Mouse (Mus musculus) limb, embryonic 14.5 days (tissue): ENCODE results near the gene Snupn. TPM values are rescaled to one million over a fixed set of nuclear protein-coding genes. Genes with fewer than 3 reads are reported as not detected.
"Not testable (repeated sequence)": the region's sequence is repeated elsewhere in the genome, so short reads cannot be mapped to it uniquely, and the experiment has no call there.

Experiments
- ATAC-seq: fragments of 200-750 bp; cut with Nextera tagmentation; 2 replicates; pipeline ENCODE4 v1.8.0; 2017; ENCODE audit warnings: low read depth, moderate number of reproducible peaks, moderate TSS enrichment; ENCODE audit not compliant: low FRiP score
- DNase-seq: peaks from one replicate; pipeline ENCODE4 v3.0.0-alpha.2; 2015; ENCODE audit warnings: low spot score
- H3K27ac ChIP-seq: fragments of 300-500 bp; sonication (generic); replicated peaks from 2 replicates; pipeline ENCODE4 v1.5.1; 2014; ENCODE audit warnings: low read depth, mild to moderate bottlenecking, low read length, moderate library complexity, mixed read lengths
- H3K27me3 ChIP-seq: fragments of 300-500 bp; sonication (generic); 2 replicates; pipeline ENCODE4 v1.6.1; 2014; ENCODE audit warnings: low read length, mixed read lengths; ENCODE audit not compliant: control insufficient read depth, insufficient read depth
- H3K36me3 ChIP-seq: fragments of 300-500 bp; sonication (generic); 2 replicates; pipeline ENCODE4 v1.6.1; 2014; ENCODE audit warnings: mild to moderate bottlenecking, low read length, moderate library complexity, mixed read lengths; ENCODE audit not compliant: control insufficient read depth, insufficient read depth
- H3K4me1 ChIP-seq: fragments of 300-500 bp; sonication (generic); 2 replicates; pipeline ENCODE4 v1.6.1; 2014; ENCODE audit warnings: antibody characterized with exemption, low read length, mixed read lengths; ENCODE audit not compliant: control insufficient read depth, insufficient read depth
- H3K4me2 ChIP-seq: fragments of 300-500 bp; sonication (generic); replicated peaks from 2 replicates; pipeline ENCODE4 v1.6.1; 2014; ENCODE audit warnings: low read depth, mild to moderate bottlenecking, low read length, moderate library complexity; ENCODE audit not compliant: severe bottlenecking
- H3K4me3 ChIP-seq: fragments of 300-500 bp; sonication (generic); replicated peaks from 2 replicates; pipeline ENCODE4 v1.5.1; 2014; ENCODE audit warnings: low read length
- H3K9ac ChIP-seq: fragments of 300-500 bp; sonication (generic); 2 replicates; pipeline ENCODE4 v1.6.1; 2014; ENCODE audit warnings: mild to moderate bottlenecking, low read depth, low read length, moderate library complexity; ENCODE audit not compliant: severe bottlenecking
- H3K9me3 ChIP-seq: fragments of 300-500 bp; sonication (generic); 2 replicates; pipeline ENCODE4 v1.6.1; 2016; ENCODE audit warnings: low read length; ENCODE audit not compliant: control insufficient read depth
- POLR2A ChIP-seq: fragments of 200-500 bp; IDR thresholded peaks from 2 replicates; pipeline ENCODE4 v1.8.0; 2012; ENCODE audit warnings: inconsistent platforms, mild to moderate bottlenecking, moderate library complexity, borderline replicate concordance; ENCODE audit not compliant: insufficient read depth, insufficient read length; ENCODE audit errors: extremely low read depth
- WGBS: fragments of 180-500 bp; shearing (Covaris S2); extraction: QIAGEN DNeasy Blood & Tissue Kit; methylation state at CpG from one replicate; pipeline ENCODE4 v1.1.7; 2014; 5-methylcytosine and 5-hydroxymethylcytosine counted together
- polyA plus RNA-seq, 2 experiments: library from polyadenylated mRNA; depleted of rRNA in 1 of 2; stranded (reverse) in 1 of 2; unstranded in 1 of 2; fragments of >200 nt; fragmentation: Nextera tagmentation in 1 of 2; extraction: Ambion mirVana in 1 of 2; gene quantifications; 2 replicates each; pipeline versions ENCODE4 v1.2.1 to v1.2.3; 2012 to 2014

The Snupn gene
- polyA plus RNA-seq, 2 experiments: 15.9 to 24.2 TPM

GRCm38 (mm10) chr9:56994286-56995197, 43.9 kb downstream of the Snupn start, which contains the start of gene Ptpn9:
TSS of gene Ptpn9 (plus strand) at chr9:56994923.
- Histone ChIP-seq H3K4me1 (peaks cover 5% of the 10 kb centered on the region), H3K36me3 (no peaks in the 10 kb centered on the region), H3K4me2 (peak within 1 kb of the TSS; percentile 66), H3K4me3 (peak within 1 kb of the TSS; percentile 72), H3K9ac (peak within 1 kb of the TSS; percentile 97), H3K9me3 (no peaks in the 10 kb centered on the region), H3K27ac (peak within 1 kb of the TSS; percentile 98), H3K27me3 (no peaks in the 10 kb centered on the region)
- TF ChIP-seq POLR2A: 0 out of 2 replicates have a peak, but pooled peaks have one; percentile 51
- ATAC-seq: peak; percentile 93
- WGBS: 4% methylated on average over 62 of the region's 62 CpGs
- peak; percentile 78 for DNase-seq

- Histone ChIP-seq H3K4me1 (peaks cover 5% of the 10 kb centered on the region), H3K27ac (peak overlapping the region; percentile 98), H3K9me3 (no peaks in the 10 kb centered on the region), H3K4me2 (peak overlapping the region; percentile 66), H3K27me3 (no peaks in the 10 kb centered on the region), H3K36me3 (no peaks in the 10 kb centered on the region), H3K9ac (peak overlapping the region; percentile 97), H3K4me3 (peak overlapping the region; percentile 72)
- TF ChIP-seq POLR2A: 0 out of 2 replicates have a peak, but pooled peaks have one; percentile 27
- ATAC-seq: peak; percentile 55
- DNase-seq: peak; percentile 38
- under 1% methylated on average over 52 of the region's 80 CpGs for WGBS
These were observed 44.7 kb downstream of the Snupn start for GRCm38 (mm10) chr9:56995198-56996027.

- Histone ChIP-seq H3K4me1 (peaks cover 5% of the 10 kb centered on the region), H3K9me3 (no peaks in the 10 kb centered on the region), H3K4me3 (peak overlapping the region; percentile 72), H3K27me3 (no peaks in the 10 kb centered on the region), H3K36me3 (no peaks in the 10 kb centered on the region), H3K27ac (peak overlapping the region; percentile 98), H3K4me2 (peak overlapping the region; percentile 66), H3K9ac (peak overlapping the region; percentile 97)
- DNase-seq (peak; percentile 16), ATAC-seq (no peak)
- 0% methylated on average over 5 of the region's 5 CpGs for WGBS
- no peak for TF ChIP-seq POLR2A
These were observed 45.3 kb downstream of the Snupn start for GRCm38 (mm10) chr9:56996028-56996346.

- H3K4me3 ChIP-seq, H3K9me3 ChIP-seq, H3K27me3 ChIP-seq, DNase-seq, ATAC-seq, H3K36me3 ChIP-seq, H3K4me2 ChIP-seq, H3K4me1 ChIP-seq, H3K27ac ChIP-seq, H3K9ac ChIP-seq: not testable (repeated sequence)
- WGBS: 89% methylated on average over 1 of the region's 1 CpGs
These were observed 46.5 kb downstream of the Snupn start for GRCm38 (mm10) chr9:56997206-56997605.

GRCm38 (mm10) chr9:57003011-57003410, 52.3 kb downstream of the Snupn start:
- Histone ChIP-seq H3K4me3 (no peak overlapping the region), H3K27ac (no peak overlapping the region), H3K4me1 (no peaks in the 10 kb centered on the region), H3K9ac (no peak overlapping the region), H3K9me3 (no peaks in the 10 kb centered on the region), H3K36me3 (peaks cover 9% of the 10 kb centered on the region; the same call in 1 of the 2 replicates), H3K4me2 (no peak overlapping the region), H3K27me3 (no peaks in the 10 kb centered on the region)
- ATAC-seq: no peak
- no peak for TF ChIP-seq POLR2A
- no peak for DNase-seq
- 67% methylated on average over 4 of the region's 4 CpGs for WGBS
